Mouse (Mus musculus): ENCODE results near the gene Gdpd5. TPM values are rescaled to one million over a fixed set of nuclear protein-coding genes. Genes with fewer than 3 reads are reported as not detected.
A peak's percentile ranks its signal among the peaks of the same experiment; 100 is the strongest.

Gene Gdpd5
- polyA plus RNA-seq, 1 experiment from 2014 or later: 10.8 TPM

DNA sequence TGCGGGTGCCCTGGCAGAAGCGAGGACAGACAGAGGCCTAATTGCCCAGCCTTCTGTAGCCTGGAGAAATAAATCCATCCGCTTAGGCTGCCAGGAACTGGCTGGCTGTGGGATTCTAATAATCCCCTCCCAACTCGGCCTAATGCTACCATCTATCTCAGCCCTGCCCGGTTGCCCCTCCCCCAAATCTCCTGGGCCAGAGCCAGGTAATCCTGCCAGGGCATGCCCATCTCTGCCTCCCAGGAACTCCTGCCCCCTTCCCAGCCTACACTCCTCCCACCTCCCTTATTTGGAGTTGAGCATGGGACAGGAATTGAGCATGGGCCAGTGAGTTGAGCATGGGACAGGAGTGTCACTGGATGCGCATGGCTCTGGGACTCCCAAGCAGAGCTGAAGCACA lies 48.6 kb downstream of the Gdpd5 start:
- Histone ChIP-seq H3K27me3 (no peaks in the 10 kb centered on the region), H3K4me3 (no peak overlapping the region), H3K4me2 (no peak overlapping the region), H3K4me1 (peaks cover 37% of the 10 kb centered on the region), H3K9me3 (no peaks in the 10 kb centered on the region), H3K9ac (no peak overlapping the region), H3K36me3 (no peaks in the 10 kb centered on the region), H3K27ac (no peak overlapping the region)
- 43% methylated on average over 6 of the region's 6 CpGs for WGBS
- 0 out of 2 replicates have a peak, but pooled peaks have one; percentile 5 for ATAC-seq (ENCODE audit: insufficient number of reproducible peaks, insufficient read depth, low FRiP score, low TSS enrichment, low read depth)

DNA sequence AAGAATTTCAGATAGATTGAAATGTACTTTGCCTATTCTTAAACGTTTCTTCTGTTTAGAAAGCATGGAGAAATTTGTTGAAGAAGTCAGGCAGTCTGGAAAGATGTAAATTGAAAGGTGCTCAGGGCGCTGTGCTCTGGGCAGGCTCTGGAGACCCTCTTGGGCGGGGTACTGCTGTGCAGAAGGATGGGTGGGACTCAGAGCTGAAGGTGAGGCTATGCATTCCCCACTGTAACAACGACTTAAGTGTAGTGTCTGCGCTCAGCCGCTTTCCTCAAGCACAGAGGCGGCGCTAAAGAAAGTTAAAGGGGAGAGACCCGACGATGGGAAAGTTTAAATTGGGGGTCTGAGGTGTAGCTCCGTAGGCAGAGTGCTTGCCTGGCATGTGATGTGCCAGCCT lies 49.0 kb downstream of the Gdpd5 start:
- no peaks in the 10 kb centered on the region for H3K36me3 ChIP-seq
- H3K4me2 ChIP-seq: no peak overlapping the region
- H3K27me3 ChIP-seq: no peaks in the 10 kb centered on the region
- no peaks in the 10 kb centered on the region for H3K9me3 ChIP-seq
- no peak overlapping the region for H3K9ac ChIP-seq
- WGBS: 61% methylated on average over 11 of the region's 11 CpGs
- peaks cover 34% of the 10 kb centered on the region for H3K4me1 ChIP-seq
- no peak overlapping the region for H3K4me3 ChIP-seq
- no peak for ATAC-seq (ENCODE audit: insufficient number of reproducible peaks, insufficient read depth, low FRiP score, low TSS enrichment, low read depth)
- no peak overlapping the region for H3K27ac ChIP-seq

DNA sequence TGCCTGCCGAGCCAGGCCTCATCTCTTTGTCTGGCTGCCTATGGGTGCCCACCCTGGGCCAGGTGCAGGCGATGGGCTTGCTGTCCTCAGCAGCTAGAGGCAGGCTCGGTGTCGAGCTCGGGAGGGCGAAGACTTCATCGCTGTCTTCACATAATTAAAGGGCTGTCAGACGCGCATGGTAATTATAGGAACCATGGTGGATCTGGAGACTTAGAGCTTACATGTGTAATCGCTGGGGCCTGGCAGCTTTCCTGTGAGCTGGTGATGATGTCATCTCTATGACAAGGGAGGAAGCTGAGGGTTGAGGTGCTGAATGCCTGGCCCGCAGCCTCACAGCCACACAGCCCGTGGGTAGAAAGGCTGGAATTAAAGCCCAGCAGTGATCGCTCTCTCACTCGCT lies 51.0 kb downstream of the Gdpd5 start:
- H3K4me1 ChIP-seq: peaks cover 35% of the 10 kb centered on the region
- no peaks in the 10 kb centered on the region for H3K9me3 ChIP-seq
- 0 out of 2 replicates have a peak, but pooled peaks have one; percentile 32 for ATAC-seq (ENCODE audit: insufficient number of reproducible peaks, insufficient read depth, low FRiP score, low TSS enrichment, low read depth)
- no peak overlapping the region for H3K9ac ChIP-seq
- H3K27me3 ChIP-seq: no peaks in the 10 kb centered on the region
- no peak overlapping the region for H3K4me2 ChIP-seq
- no peaks in the 10 kb centered on the region for H3K36me3 ChIP-seq
- H3K4me3 ChIP-seq: no peak overlapping the region
- H3K27ac ChIP-seq: no peak overlapping the region; the same call in 1 of the 2 replicates
- WGBS: 46% methylated on average over 14 of the region's 14 CpGs

DNA sequence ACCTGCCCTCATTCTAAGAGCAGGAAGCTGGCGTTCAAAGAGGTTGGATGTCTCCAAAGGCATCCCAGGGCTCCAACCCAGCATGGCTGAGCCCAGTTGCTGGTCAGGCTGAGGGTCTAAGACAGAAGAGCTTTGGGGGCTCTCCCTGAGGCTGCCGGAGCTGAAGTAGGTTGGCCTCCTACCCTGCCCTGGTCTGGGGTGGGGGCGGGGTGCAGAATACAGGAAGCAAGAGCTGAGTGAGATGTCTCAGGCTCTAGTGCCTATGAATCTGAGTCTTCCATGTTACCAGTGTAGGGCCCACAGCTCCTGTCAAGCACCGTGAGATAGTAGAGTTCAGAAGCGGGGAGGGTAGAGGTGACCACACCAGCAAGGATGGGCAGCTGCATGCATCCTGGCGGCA lies 51.6 kb downstream of the Gdpd5 start:
- no peaks in the 10 kb centered on the region for H3K27me3 ChIP-seq
- H3K9ac ChIP-seq: no peak overlapping the region; the same call in 1 of the 2 replicates
- ATAC-seq (ENCODE audit: insufficient number of reproducible peaks, insufficient read depth, low FRiP score, low TSS enrichment, low read depth): no peak
- no peak overlapping the region for H3K4me2 ChIP-seq
- no peaks in the 10 kb centered on the region for H3K36me3 ChIP-seq
- no peak overlapping the region for H3K4me3 ChIP-seq
- H3K27ac ChIP-seq: no peak overlapping the region
- peaks cover 35% of the 10 kb centered on the region for H3K4me1 ChIP-seq
- 89% methylated on average over 6 of the region's 6 CpGs for WGBS
- H3K9me3 ChIP-seq: no peaks in the 10 kb centered on the region

DNA sequence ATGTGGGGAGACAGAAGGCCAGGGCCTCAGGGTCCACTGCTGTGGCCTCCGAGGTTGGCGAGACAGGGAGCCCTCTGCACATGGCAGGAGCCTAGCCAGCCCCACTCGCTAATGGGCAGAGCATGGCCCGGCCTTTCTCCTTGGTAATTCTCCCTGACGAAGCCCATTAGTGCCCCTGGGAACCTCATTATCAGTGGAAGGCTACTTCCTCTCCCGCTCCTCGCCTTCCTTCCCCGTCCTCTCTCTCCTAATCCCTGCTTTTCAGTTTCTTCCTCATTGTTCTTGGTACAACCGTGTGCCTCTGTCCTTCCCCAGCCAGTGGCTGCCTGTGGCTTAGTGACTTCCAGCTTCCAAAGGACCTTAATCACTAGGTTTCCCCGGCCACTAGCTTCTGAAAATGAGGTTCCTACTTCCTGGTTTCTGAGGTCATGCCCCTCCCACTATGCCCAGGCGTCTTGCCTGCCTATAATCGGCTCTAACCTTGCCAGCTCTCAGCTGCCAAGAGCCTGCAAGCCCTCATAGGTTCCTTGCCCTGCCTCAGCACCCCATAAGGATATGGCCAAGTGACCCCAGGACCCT lies 53.5 kb downstream of the Gdpd5 start:
- H3K9me3 ChIP-seq: no peaks in the 10 kb centered on the region
- no peak overlapping the region for H3K4me3 ChIP-seq
- no peak overlapping the region for H3K27ac ChIP-seq
- no peak overlapping the region for H3K4me2 ChIP-seq
- H3K27me3 ChIP-seq: no peaks in the 10 kb centered on the region
- H3K9ac ChIP-seq: no peak overlapping the region
- H3K36me3 ChIP-seq: no peaks in the 10 kb centered on the region
- WGBS: 35% methylated on average over 12 of the region's 12 CpGs
- peaks cover 31% of the 10 kb centered on the region for H3K4me1 ChIP-seq
- no peak for ATAC-seq (ENCODE audit: insufficient number of reproducible peaks, insufficient read depth, low FRiP score, low TSS enrichment, low read depth)

- Histone ChIP-seq H3K36me3 (no peaks in the 10 kb centered on the region), H3K4me1 (peaks cover 32% of the 10 kb centered on the region), H3K27me3 (no peaks in the 10 kb centered on the region), H3K9ac (no peak overlapping the region), H3K4me3 (no peak overlapping the region), H3K4me2 (no peak overlapping the region), H3K27ac (no peak overlapping the region), H3K9me3 (no peaks in the 10 kb centered on the region)
- WGBS: 11% methylated on average over 4 of the region's 4 CpGs
- ATAC-seq (ENCODE audit: insufficient number of reproducible peaks, insufficient read depth, low FRiP score, low TSS enrichment, low read depth): no peak
Measured at GRCm38 (mm10) chr7:99436530-99436929, 55.3 kb downstream of the Gdpd5 start.

GRCm38 (mm10) chr7:99438881-99439280 lies 57.7 kb downstream of the Gdpd5 start:
- Histone ChIP-seq H3K9ac (no peak overlapping the region), H3K9me3 (no peaks in the 10 kb centered on the region), H3K4me3 (no peak overlapping the region), H3K27me3 (no peaks in the 10 kb centered on the region), H3K27ac (no peak overlapping the region), H3K36me3 (no peaks in the 10 kb centered on the region), H3K4me2 (no peak overlapping the region), H3K4me1 (peaks cover 30% of the 10 kb centered on the region)
- no peak for ATAC-seq (ENCODE audit: insufficient number of reproducible peaks, insufficient read depth, low FRiP score, low TSS enrichment, low read depth)
- WGBS: 71% methylated on average over 10 of the region's 10 CpGs

DNA sequence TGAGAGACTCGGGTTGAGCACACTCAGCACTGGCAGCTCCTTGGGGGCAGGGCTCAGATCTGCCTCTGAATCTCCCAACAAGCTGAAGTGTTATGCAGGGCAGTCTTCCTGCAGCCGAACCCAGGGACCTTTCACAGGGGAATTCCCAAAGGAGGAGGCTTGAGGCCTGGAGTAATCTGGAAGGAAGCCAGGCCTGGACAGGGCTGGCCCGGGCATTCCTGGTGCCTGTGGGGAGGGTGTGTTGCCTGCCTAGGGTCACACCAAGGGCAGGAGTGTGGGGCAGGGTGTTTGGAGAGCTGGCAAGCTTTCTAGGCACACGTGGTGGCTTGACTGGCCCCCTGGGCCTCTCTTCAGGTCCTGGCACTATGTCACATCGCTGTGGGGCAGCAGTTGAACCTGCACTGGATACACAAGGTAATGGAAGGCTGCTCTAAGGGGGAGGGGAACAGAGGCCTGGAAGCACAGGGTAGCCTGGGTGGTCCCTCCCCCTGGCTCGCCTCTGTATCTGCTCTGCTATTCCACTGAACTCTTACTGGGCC lies 60.4 kb downstream of the Gdpd5 start:
- 20% methylated on average over 6 of the region's 6 CpGs for whole genome bisulfite sequencing
- no peak for ATAC-seq (ENCODE audit: insufficient number of reproducible peaks, insufficient read depth, low FRiP score, low TSS enrichment, low read depth)

GRCm38 (mm10) chr7:99443164-99443563 lies 62.0 kb downstream of the Gdpd5 start:
- H3K4me2 ChIP-seq: no peak overlapping the region
- no peaks in the 10 kb centered on the region for H3K9me3 ChIP-seq
- 51% methylated on average over 5 of the region's 5 CpGs for WGBS
- peak overlapping the region; percentile 32; the same call in 1 of the 2 replicates for H3K9ac ChIP-seq
- no peak overlapping the region for H3K4me3 ChIP-seq
- H3K27ac ChIP-seq: peak overlapping the region; percentile 22; the same call in 1 of the 2 replicates
- no peaks in the 10 kb centered on the region for H3K36me3 ChIP-seq
- ATAC-seq (ENCODE audit: insufficient number of reproducible peaks, insufficient read depth, low FRiP score, low TSS enrichment, low read depth): no peak
- H3K4me1 ChIP-seq: peaks cover 23% of the 10 kb centered on the region
- no peaks in the 10 kb centered on the region for H3K27me3 ChIP-seq

More for the DNA sequence above, 60.4 kb downstream of the Gdpd5 start:
- no peaks in the 10 kb centered on the region for H3K9me3 ChIP-seq
- no peak overlapping the region for H3K27ac ChIP-seq
- H3K4me1 ChIP-seq: peaks cover 28% of the 10 kb centered on the region
- no peak overlapping the region for H3K4me3 ChIP-seq
- H3K27me3 ChIP-seq: no peaks in the 10 kb centered on the region
- no peaks in the 10 kb centered on the region for H3K36me3 ChIP-seq
- H3K9ac ChIP-seq: peak overlapping the region; percentile 49; the same call in 1 of the 2 replicates
- no peak overlapping the region for H3K4me2 ChIP-seq

DNA sequence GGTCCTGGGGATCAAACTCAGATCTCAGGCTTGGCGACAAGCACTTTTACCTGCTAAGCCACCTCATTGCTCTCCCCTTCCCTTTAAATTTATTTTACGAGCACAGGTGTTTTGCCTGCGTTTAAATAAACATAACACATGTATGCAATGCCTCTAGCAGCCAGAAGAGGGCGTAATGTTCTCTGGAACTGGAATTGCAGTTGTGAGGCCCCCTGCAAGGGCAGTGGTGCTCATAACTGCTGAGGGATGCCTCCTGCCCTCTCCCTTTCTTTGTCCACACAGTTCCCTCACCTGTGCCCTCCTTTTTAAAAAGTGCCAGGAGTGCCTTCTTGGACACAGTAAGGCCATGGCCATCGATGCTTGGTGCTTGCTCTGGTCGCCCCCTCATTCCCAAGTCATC lies 62.8 kb downstream of the Gdpd5 start:
- peaks cover 23% of the 10 kb centered on the region for H3K4me1 ChIP-seq
- no peaks in the 10 kb centered on the region for H3K9me3 ChIP-seq
- H3K36me3 ChIP-seq: no peaks in the 10 kb centered on the region
- no peak overlapping the region for H3K9ac ChIP-seq
- 75% methylated on average over 6 of the region's 6 CpGs for WGBS
- ATAC-seq (ENCODE audit: insufficient number of reproducible peaks, insufficient read depth, low FRiP score, low TSS enrichment, low read depth): no peak
- H3K4me3 ChIP-seq: no peak overlapping the region
- H3K27me3 ChIP-seq: no peaks in the 10 kb centered on the region
- H3K27ac ChIP-seq: no peak overlapping the region
- no peak overlapping the region for H3K4me2 ChIP-seq

- ATAC-seq (ENCODE audit: insufficient number of reproducible peaks, insufficient read depth, low FRiP score, low TSS enrichment, low read depth): no peak
- WGBS: 67% methylated on average over 2 of the region's 2 CpGs
- H3K4me1 ChIP-seq: peaks cover 23% of the 10 kb centered on the region
- no peaks in the 10 kb centered on the region for H3K9me3 ChIP-seq
- H3K36me3 ChIP-seq: no peaks in the 10 kb centered on the region
- peak overlapping the region; percentile 55; the same call in 1 of the 2 replicates for H3K9ac ChIP-seq
- no peaks in the 10 kb centered on the region for H3K27me3 ChIP-seq
- no peak overlapping the region for H3K27ac ChIP-seq
- no peak overlapping the region for H3K4me2 ChIP-seq
- H3K4me3 ChIP-seq: no peak overlapping the region
Measured at GRCm38 (mm10) chr7:99445833-99446232, 64.6 kb downstream of the Gdpd5 start.

- Histone ChIP-seq H3K27ac (no peak overlapping the region), H3K36me3 (no peaks in the 10 kb centered on the region), H3K4me2 (no peak overlapping the region), H3K4me1 (peaks cover 11% of the 10 kb centered on the region), H3K9ac (no peak overlapping the region), H3K9me3 (no peaks in the 10 kb centered on the region), H3K4me3 (no peak overlapping the region), H3K27me3 (no peaks in the 10 kb centered on the region)
- 55% methylated on average over 5 of the region's 5 CpGs for WGBS
- ATAC-seq (ENCODE audit: insufficient number of reproducible peaks, insufficient read depth, low FRiP score, low TSS enrichment, low read depth): no peak
Measured at GRCm38 (mm10) chr7:99447323-99447722, 66.1 kb downstream of the Gdpd5 start.

Data from embryonic facial prominence, embryonic 13.5 days (tissue).